Mouse (Mus musculus) CD4-positive helper T cell, adult 2 months (primary cell): Measurements from ENCODE around the gene Med29.
"Not testable (repeated sequence)": the region's sequence is repeated elsewhere in the genome, so short reads cannot be mapped to it uniquely, and the experiment has no call there.

Source experiments
- DNase-seq: peaks from one replicate; pipeline ENCODE4 v3.0.0-alpha.2; 2012; ENCODE audit warnings: low read depth, missing footprints, low spot score

The Med29 gene

DNA sequence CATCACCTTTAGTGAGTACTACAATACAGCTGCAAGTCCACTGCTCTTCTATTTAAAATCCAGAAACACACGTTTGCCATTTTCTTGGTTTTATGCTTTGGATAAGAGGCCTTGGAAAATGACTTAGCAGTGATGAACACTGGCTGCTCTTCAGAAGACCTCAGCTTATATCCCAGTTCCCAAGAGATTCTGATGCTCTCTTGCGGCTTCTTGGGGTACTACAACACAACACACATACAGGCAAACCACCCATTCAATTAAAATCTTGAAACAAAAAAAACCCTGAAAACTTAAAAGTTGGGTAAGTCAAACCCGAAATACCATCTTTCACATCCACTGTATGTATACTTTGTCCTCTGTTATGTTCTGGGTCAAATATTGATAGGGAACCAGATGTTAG is 5.5 kb upstream of the Med29 start:
- peak; percentile 48 for DNase-seq

DNA sequence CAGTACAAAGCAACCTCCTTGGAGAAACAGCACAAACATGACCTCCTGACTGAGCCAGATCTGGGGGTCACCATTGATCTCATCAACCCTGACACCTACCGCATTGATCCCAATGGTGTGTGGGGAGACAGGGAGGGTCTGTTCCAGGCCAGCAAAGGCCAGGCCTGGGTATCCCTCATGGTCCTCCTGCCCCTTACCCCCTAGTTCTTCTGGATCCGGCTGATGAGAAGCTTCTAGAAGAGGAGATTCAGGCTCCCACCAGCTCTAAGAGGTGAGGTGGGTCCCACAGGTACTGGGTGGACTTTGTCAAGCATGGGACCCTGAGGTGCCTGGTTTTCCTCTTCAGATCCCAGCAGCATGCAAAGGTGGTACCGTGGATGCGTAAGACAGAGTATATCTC is 2.9 kb upstream of the Med29 start:
- no peak for DNase-seq

DNA sequence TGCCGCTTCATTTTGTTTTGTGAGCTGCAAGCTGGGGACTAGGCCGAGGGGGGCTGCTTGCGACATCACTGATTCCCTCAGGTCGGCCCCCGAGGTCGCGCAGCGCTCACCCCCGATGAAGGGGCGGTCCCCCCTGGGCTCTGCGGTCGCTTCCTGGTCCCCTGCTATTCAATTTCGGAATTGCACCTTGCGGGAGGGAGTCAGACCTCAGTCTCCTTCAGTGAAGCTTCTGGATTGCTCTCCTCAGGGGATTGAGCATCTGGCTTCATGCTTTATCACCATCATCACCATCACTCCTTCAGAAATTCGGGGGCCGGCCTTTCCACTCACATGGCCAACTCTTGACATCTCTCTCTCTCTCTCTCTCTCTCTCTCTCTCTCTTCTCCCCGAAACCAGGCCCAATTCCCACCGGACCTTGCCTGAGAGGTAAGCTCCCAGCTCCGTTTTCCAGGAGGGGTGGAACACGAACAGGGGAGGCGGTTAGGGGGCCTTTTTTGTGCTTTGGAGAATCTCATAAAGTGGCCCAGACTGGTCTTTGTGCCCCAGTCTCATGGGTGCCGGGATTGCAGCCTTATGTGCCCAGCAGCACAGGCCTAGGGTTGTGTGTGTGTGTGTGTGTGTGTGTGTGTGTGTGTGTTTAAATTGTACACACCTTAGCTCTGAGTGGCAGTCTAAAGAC is 904 bp upstream of the Med29 start:
- DNase-seq: no peak

DNA sequence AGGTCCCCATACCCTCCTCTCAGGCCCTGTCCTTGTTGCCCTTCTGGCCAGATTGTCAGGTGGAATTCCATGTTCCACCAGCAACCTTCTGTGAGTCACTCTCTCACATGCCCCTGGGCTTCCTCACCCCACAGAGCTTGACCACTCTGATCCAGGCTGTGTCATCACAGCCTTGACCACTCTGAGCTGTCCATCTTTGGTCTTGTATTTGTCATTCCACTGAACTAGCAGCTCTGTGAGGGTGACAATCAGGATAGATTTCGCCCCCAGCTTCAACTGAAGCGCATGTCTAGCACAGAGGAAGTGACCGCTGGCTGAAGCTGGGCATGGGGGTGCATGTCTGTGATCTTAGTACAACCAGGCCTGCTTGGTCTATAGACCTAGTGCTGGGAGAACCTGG is 2.2 kb downstream of the Med29 start:
- no peak for DNase-seq

DNA sequence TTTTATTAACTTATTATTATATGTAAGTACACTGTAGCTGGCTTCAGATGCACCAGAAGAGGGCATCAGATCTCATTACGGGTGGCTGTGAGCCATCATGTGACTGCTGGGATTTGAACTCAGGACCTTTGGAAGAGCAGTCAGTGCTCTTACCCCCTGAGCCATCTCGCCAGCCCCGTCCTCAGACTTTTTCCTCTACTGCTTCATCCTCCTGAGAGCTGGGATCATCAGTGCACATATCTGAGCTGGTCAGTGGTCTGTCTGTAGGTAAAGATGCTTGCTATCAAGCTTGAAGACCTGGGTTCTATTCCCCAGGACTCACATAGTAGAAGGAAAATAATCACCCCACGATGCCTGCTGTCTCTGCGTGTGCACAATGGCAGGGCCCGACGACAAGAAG is 5.1 kb downstream of the Med29 start:
- not testable (repeated sequence) for DNase-seq

DNA sequence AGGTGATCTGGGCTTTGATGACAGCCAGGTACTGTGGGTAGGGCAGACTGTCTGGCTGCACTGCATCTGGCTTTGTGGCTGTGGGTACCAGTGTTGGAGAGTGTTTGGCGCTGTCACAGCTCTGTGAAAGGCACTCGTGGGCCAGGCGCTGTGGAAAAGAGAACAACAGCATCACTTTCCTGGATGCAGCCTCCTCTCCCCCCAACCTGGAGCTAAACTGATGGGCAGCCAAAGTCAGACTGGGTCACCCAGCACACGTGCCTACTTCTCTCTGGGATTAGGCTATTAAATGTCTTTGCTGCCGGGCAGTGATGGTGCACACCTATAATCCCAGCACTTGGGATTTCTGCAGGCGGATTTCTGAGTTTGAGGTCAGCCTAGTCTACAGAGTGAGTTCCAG is 5.6 kb downstream of the Med29 start:
- DNase-seq: not testable (repeated sequence)

DNA sequence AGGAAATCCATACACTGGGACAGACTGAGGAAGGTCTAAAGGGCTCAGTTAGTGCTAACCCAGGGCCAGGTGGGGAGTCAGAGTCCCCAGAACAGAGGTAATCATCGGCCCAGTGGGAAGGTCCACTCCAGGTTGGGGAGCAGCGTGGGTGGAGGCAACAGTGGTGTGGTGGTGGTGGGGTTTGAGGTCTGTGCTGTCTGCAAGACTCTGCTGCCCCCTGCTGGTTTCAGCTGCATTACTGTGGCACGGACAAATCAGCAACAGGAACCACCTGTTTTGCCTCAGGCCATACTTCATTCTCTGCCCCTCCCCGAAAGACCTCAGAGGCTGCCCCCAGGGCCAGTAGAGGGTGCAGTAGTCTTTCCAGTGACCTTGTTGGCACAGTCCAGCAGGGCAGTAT is 6.0 kb downstream of the Med29 start:
- peak; percentile 88 for DNase-seq

DNA sequence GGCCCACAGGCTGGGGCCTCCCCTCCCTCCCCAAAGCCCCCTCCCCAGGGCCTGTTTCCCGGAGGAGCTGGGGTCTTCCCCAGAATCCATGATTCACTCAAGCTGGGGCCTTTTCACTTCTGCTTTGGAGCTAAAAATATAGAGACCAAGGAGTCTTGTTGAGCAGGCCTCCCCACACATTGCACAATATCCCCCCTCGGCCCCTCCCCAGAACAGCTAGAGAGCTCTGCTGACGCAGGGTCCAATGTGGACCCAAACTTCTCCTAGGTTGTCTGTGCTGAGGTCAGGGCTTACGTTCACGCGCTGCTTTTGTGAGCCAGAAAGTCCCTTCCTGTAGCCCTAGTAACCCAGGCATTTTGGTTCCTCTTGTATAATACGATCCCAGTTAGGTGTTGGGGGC is 6.5 kb downstream of the Med29 start:
- peak; percentile 24 for DNase-seq

DNA sequence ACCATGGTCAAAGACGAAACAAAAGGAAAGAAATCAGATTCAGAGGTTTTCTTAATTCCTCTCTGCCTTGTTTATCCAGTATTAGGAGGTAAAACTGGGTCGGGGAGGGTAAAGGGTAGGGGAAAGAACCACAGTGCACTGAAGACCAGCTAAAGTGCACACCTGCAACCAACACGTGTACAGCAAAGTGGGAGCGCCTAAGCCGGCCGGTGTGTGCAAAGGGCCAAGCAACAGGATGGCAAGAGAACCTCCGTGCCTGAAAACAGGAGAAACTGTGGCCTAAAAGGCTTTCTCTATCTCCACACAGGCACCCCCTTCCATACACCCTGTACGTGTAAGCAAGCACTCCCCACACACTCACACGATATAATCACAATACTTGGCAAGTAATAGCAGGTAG is 7.3 kb downstream of the Med29 start:
- no peak for DNase-seq

DNA sequence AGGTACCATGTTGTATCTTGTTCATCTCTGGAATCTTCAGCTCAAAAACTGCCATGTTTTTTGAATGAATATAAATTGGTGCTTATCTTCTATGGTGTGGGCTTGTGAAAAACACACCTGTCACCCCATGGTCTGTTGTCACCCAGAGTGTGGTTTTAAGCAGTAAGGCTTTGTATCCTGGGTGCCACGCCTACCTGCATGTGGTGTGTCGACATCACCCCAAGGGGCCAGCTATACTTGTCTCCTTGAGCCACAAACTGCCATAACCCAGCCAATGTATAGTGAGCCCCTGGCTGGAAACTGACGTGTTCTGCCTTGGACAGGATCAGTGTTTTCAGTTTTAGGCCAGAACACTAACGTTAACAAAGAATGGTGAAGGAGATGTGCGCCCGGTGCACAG is 8.3 kb downstream of the Med29 start:
- DNase-seq: peak; percentile 75

DNA sequence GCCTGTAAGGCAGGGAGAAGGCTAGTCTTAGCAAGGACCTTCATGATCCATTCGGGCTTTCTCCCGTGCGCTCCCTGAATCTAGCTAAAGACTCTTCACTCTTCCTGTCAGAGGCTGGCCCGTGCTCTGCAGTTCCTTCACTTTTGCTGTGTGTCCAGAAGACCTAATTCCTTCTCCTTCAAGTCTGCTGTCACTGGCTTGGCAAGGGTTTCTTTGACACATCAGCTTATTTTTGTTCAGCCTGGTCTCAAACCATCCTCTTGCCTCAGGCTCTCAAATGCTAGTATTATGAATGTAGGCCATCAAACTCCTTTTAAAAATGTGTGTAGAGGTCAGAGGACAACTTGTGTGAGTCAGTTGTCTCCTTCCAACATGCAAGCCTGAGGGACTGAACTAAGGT is 8.9 kb downstream of the Med29 start:
- peak; percentile 41 for DNase-seq

DNA sequence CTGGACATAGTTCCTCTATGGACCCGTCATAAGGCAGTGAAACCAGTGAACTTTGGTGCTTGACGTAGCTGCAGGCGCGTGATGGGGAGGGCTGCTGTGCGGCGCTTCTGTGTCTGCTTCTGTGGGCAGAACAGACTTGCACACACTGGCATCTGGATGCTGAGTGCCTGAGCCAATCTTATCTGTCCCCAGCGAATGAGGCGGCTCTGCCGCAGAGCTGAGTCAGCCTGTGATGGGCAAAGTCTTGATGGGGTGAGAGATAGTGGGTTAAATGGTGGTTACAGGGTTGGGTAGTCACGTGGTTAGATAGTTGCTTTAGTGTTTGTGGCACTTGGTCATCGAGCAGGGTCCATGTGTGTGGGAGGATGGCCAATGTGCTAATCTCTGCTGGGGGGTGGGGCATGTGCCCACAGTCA is 9.5 kb downstream of the Med29 start:
- DNase-seq: peak; percentile 95

DNA sequence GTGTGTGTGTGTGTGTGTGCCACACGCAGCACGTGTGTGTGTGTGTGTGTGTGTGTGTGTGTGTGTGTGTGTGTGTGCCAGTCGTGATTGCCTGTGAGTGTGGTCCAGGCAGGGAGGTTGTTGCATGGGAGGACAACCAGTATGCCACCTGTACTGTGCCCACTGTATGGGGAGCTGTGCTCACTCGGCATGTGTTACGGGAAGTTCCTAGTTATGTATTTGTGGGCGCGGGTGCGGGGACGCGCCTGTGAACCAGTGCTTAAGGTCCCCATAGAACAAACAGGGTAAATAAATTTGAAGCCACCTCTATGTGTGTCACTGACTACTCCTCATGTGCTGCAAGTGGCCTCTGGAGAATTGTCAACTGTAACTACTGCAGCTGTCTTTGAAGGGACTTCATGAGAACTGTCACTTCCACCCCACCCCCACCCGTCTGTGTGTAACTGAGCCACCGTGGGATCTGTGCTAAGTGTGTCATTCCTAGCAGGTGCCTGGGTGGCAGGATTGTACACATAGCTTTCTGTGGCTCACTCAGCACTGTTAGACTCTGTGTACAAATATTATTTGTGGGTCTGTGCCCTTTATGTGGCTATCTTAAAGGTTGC is 10.1 kb downstream of the Med29 start:
- peak; percentile 90 for DNase-seq

DNA sequence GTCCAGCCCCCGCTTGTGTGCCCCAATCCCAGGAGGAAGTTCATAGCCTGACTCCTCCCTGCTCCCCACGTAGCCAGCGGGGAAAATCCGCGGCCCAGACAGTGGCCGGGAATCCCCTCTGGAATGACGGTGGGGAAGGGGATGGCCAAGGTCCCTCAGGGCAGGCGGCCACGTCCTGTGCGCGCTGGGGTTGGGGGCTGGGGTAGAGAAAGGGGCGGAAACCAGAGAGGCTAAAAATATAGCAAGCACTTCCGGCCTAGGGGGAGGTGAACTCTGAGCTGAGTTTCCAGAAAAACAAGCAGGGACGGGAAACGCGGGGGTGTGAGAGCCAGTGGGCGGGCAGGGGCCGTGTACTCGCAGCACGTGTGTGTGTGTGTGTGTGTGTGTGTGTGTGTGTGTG is 10.6 kb downstream of the Med29 start:
- peak; percentile 97 for DNase-seq

DNA sequence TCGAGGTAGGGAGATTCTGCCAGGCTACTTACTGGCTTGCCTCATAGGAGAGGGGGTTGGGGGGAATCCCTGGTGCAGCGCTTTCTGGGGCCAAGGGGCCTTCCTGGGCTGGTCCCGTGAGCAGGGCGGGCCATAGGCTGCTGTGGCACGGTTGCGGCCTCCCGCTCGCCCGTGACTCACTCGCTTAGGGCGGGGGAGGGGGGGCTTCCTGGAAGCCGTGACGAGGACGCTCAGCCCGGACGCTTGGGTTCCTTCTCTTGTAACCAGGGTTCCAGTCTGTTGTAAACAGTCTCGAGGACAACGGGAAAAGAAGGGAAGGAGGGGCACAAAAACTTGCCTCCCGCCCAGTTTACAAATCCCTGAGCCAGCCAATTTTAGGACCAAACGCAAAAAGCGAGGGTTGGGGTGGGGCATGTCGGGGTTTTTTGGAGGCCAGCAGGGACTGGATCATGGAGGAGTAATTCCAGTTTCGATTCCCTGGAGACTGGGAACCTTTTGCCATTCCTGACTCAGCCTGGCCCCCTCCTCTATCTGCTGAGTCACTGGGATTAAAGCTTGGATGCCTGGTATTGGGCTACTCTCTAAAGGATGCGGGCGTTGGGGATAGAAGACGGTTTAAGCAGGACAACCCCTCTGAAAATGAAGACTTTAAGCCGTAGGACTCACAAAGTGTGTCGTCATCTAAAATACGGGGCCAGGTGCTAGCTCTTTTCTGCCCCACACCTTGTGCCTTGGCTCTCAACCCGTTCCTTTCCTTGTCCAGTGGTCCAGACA is 11.3 kb downstream of the Med29 start:
- peak; percentile 98 for DNase-seq

DNA sequence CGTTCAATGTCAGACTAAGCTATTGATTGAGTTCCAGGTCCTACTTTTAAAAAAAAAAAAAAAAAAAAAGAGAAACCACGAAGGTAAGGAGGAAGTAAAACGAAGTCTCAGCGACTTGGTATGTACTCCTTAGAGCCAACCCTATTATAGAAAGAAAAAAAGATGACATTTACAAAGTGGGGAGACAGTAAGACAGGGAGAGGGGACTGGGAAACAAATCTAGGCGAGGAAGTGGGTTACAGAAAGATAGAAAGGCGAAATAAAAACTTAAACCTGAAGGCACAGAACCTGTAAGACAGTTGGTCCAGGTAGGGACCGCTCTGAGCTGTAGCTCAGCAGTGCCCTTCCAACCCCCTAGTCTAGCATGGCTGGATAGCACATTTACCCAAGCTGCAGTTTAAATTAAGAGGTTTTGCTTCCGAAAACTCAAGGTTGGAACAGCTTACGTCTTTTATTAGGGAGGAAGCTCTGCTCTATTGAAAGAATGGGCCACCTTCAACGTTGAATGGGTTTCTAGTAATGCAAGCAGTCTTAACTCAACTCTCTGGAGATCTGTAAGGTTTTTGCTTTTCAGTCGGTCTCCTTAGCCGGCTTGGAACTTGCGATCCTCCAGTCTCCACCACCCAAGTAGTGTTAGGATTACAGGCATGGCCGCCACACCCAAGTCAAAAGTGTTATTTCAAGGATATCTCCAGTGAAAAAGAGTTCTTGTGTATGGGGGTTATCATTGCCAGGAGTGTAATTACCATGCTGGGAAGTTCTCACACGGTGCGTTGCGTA is 12.1 kb downstream of the Med29 start, which contains the start of gene Zfp36:
Gene Zfp36, minus strand, starts transcription at position 17 of the 780 bp plus-strand sequence.
- DNase-seq: peak; percentile 53

DNA sequence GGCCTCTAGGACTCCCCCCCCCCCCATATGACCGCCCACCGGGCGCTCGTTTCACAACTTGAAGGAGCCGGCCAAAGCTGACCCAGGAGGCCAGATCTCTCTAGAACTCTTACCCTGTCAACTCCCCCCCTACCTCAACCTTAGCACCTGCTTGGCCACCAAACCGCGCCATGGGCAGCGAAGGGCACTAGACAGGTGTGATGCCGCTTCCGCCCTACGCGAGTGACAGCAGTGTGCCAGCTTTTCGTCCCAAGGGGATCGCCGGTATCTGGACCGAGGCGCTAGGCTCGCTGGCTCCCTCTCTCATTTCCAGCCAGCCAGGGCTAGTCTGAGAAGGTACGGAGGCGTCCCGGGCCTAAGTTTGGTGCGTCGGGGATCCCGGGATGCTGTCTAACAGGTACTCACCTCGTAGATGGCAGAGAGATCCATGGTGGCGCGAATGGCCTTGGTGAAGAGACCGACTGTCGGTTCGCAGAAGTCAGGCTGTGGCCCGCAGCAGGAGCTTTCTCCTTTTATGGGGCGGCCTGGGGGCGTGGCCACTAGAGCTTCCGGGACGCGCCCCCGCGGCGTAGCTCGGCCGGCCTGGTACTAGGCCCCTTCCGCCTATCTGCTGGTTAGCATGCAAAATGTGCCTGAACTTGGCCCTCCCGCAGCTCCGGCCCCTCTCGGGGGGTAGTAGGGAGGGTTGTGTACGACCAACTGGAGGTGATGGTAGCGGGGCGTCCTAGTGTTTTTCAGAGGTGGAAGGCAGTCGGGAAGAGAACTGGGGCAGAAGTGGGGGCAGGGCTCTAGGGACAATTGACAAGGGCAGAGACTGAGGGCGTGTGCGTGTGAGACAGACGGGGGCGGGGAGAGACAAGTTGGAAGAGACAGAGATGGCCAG is 13.5 kb downstream of the Med29 start:
- peak; percentile 97 for DNase-seq

DNA sequence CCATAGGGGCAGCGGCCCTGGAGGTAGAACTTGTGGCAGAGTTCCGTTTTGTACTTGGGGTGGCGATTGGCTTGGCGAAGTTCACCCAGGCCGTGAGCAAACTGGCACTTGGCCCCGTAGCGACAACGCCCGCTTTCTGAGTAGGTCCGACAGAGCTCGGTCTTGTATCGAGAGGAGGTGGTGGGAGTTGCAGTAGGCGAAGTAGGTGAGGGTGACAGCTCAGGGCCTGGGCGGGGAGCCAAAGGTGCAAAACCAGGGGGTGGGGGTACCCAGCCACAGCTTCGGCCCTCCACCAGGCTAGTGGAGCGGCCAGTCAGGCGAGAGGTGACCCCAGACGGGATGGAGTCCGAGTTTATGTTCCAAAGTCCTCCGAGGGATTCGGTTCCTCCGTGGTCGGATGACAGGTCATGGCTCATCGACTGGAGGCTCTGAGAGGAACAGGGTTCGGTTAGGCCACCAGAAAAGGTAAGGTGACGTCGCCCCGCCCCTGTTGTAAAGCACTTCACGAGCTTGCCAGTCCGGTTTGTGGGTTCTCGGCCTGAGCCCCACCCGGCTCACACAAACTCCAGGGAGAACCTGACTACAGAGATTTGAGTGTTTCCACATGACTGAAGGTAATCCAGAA is 14.3 kb downstream of the Med29 start:
- peak; percentile 79 for DNase-seq

DNA sequence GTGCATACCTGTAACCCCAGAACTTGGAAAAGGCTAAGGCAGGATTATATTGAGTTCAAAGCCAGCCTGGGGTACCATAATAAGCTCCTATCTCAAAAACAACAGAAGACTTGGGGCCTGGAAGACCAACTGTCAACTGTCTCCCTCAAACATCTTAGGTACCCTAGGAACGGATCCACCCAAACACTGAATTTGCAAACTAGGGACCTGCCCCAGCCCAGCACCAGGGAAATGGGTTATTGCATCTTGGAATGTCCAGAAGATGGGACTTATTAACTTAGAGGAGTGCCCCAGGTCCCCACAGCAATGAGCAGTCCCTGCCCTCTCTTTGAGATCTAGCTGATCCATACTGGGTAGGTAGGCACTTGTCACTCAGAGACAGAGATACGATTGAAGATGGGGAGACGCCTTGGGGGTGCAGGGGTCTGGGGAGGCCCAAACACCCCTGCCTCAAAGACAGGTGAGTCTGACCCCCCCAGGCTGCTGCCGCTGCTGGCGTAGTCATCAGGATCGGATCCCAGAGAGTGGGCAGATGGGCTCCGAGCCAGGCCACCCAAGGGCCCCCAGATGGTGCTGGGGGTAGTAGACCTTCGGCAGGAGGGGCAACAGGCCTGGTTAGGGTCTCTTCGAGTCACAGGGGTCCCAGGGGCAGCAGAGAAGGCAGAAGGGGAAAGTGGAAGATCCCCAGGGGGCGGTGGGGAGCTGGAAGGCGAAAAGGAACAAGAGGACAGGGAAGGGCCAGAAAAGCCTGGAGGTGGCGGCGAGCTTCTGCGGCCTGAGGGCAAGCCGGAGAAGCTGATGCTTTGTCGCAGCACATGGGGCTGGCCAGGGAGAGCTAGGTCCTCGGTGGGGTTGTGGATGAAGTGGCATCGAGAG is 15.1 kb downstream of the Med29 start:
- peak; percentile 60 for DNase-seq
